Mouse (Mus musculus) G1E (cell line): ENCODE results near the gene Clcnkb.

Experiments
- CTCF ChIP-seq: IDR thresholded peaks from 2 replicates; pipeline ENCODE4 v1.5.1; 2012; ENCODE audit warnings: low read depth, low read length, inconsistent platforms, mixed read lengths
- GATA1 ChIP-seq: IDR thresholded peaks from 2 replicates; pipeline ENCODE4 v1.6.1; 2012; ENCODE audit warnings: borderline replicate concordance, low read length, inconsistent platforms, mixed read lengths
- POLR2AphosphoS5 ChIP-seq: IDR thresholded peaks from 2 replicates; pipeline ENCODE4 v1.6.1; 2012; ENCODE audit warnings: low read depth, low read length, inconsistent platforms; ENCODE audit not compliant: insufficient replicate concordance
- TAL1 ChIP-seq: conservative IDR thresholded peaks from 2 replicates; pipeline ENCODE4 v1.6.1; 2012; ENCODE audit warnings: low read depth, low read length, inconsistent platforms, mixed read lengths

GRCm38 (mm10) chr4:141435974-141436373 lies 20.2 kb upstream of the Clcnkb start, which contains the start of gene Srarp:
- TF ChIP-seq CTCF (no peak), GATA1 (no peak), POLR2AphosphoS5 (no peak), TAL1 (no peak)
